Mouse (Mus musculus) brain, embryonic 18.5 days (tissue): ENCODE measurements around the gene Dot1l.
"Not testable (repeated sequence)": the region's sequence is repeated elsewhere in the genome, so short reads cannot be mapped to it uniquely, and the experiment has no call there.

Experiments used
- DNase-seq: peaks from one replicate; pipeline ENCODE4 v3.0.0-alpha.2; 2012; ENCODE audit warnings: low read depth, low spot score

Dot1l gene

GRCm38 (mm10) chr10:80812391-80813041 is 57.5 kb downstream of the Dot1l start:
- no peak for DNase-seq

- no peak for DNase-seq
Measured at GRCm38 (mm10) chr10:80813366-80813765, 58.4 kb downstream of the Dot1l start, which contains the start of gene Jsrp1. Jsrp1 (minus strand) TSS chr10:80813498.

- no peak for DNase-seq
Measured at GRCm38 (mm10) chr10:80814800-80815199, 59.8 kb downstream of the Dot1l start.

GRCm38 (mm10) chr10:80816303-80816702 is 61.3 kb downstream of the Dot1l start:
- DNase-seq, result not testable (repeated sequence)

GRCm38 (mm10) chr10:80817164-80817563 is 62.2 kb downstream of the Dot1l start:
- no peak for DNase-seq

GRCm38 (mm10) chr10:80817955-80818354 is 62.9 kb downstream of the Dot1l start:
- DNase-seq, result not testable (repeated sequence)

GRCm38 (mm10) chr10:80818599-80819281 is 63.7 kb downstream of the Dot1l start:
- DNase-seq, result no peak

- DNase-seq, result no peak
Measured at GRCm38 (mm10) chr10:80819406-80819805, 64.4 kb downstream of the Dot1l start.

- no peak for DNase-seq
Measured at GRCm38 (mm10) chr10:80821991-80822390, 67.0 kb downstream of the Dot1l start.

- DNase-seq, result no peak
Measured at GRCm38 (mm10) chr10:80822528-80822927, 67.5 kb downstream of the Dot1l start.

GRCm38 (mm10) chr10:80823316-80823715 is 68.3 kb downstream of the Dot1l start:
- no peak for DNase-seq

GRCm38 (mm10) chr10:80823847-80824643 is 69.0 kb downstream of the Dot1l start:
- no peak for DNase-seq

- DNase-seq, result no peak
Measured at GRCm38 (mm10) chr10:80824827-80825226, 69.8 kb downstream of the Dot1l start.

GRCm38 (mm10) chr10:80826151-80827062 is 71.4 kb downstream of the Dot1l start, which contains the start of gene Oaz1:
Oaz1 (plus strand) TSS chr10:80826656.
- peak; percentile 100 for DNase-seq

- DNase-seq, result no peak
Measured at GRCm38 (mm10) chr10:80827063-80827869, 72.3 kb downstream of the Dot1l start.

GRCm38 (mm10) chr10:80827870-80828420 is 72.9 kb downstream of the Dot1l start:
- no peak for DNase-seq

- DNase-seq, result not testable (repeated sequence)
Measured at GRCm38 (mm10) chr10:80828587-80828986, 73.6 kb downstream of the Dot1l start.

GRCm38 (mm10) chr10:80829359-80830278 is 74.6 kb downstream of the Dot1l start:
- no peak for DNase-seq

GRCm38 (mm10) chr10:80831136-80831535 is 76.1 kb downstream of the Dot1l start:
- no peak for DNase-seq
